Mouse (Mus musculus): Measurements from ENCODE around the gene Syt14.

Gene Syt14

GRCm38 (mm10) chr1:192864440-192864839 lies 171.1 kb downstream of the Syt14 start:
- DNase-seq (ENCODE audit: low spot score in 2 of 2): no peak

- no peak for DNase-seq (ENCODE audit: low spot score in 2 of 2)
These were observed 174.1 kb downstream of the Syt14 start for GRCm38 (mm10) chr1:192861305-192861960.

- no peak for DNase-seq (ENCODE audit: low spot score in 2 of 2)
These were observed 175.3 kb downstream of the Syt14 start for GRCm38 (mm10) chr1:192860273-192860672.

GRCm38 (mm10) chr1:192857582-192857981 lies 178.0 kb downstream of the Syt14 start:
- DNase-seq (ENCODE audit: low spot score in 2 of 2): no peak

GRCm38 (mm10) chr1:192856931-192857330 lies 178.6 kb downstream of the Syt14 start:
- DNase-seq (ENCODE audit: low spot score in 2 of 2): no peak

GRCm38 (mm10) chr1:192856411-192856810 lies 179.2 kb downstream of the Syt14 start:
- no peak for DNase-seq (ENCODE audit: low spot score in 2 of 2)

GRCm38 (mm10) chr1:192855474-192856230 lies 179.9 kb downstream of the Syt14 start, which contains the start of gene Sertad4:
Sertad4 (minus strand) TSS chr1:192855756.
- peak in 1 of 2 experiments; percentile 54 for DNase-seq (ENCODE audit: low spot score in 2 of 2)

- peak; percentile 27 to 47 for DNase-seq (ENCODE audit: low spot score in 2 of 2)
These were observed 180.7 kb downstream of the Syt14 start for GRCm38 (mm10) chr1:192854819-192855271.

- no peak for DNase-seq (ENCODE audit: low spot score in 2 of 2)
These were observed 181.4 kb downstream of the Syt14 start for GRCm38 (mm10) chr1:192853988-192854818.

GRCm38 (mm10) chr1:192853429-192853828 lies 182.1 kb downstream of the Syt14 start:
- DNase-seq (ENCODE audit: low spot score in 2 of 2): no peak

GRCm38 (mm10) chr1:192852047-192852446 lies 183.5 kb downstream of the Syt14 start:
- no peak for DNase-seq (ENCODE audit: low spot score in 2 of 2)

- DNase-seq (ENCODE audit: low spot score in 2 of 2): peak in 1 of 2 experiments; percentile 36
These were observed 183.9 kb downstream of the Syt14 start for GRCm38 (mm10) chr1:192851640-192852039.

GRCm38 (mm10) chr1:192851126-192851525 lies 184.4 kb downstream of the Syt14 start:
- no peak for DNase-seq (ENCODE audit: low spot score in 2 of 2)

GRCm38 (mm10) chr1:192849616-192850015 lies 186.0 kb downstream of the Syt14 start:
- no peak for DNase-seq (ENCODE audit: low spot score in 2 of 2)

- DNase-seq (ENCODE audit: low spot score in 2 of 2): no peak
These were observed 188.3 kb downstream of the Syt14 start for GRCm38 (mm10) chr1:192847254-192847653.

Measured in frontal cortex, postnatal 10 days (tissue).